Mouse (Mus musculus) G1E (cell line): ENCODE results near the gene Card19.

Source experiments
- CTCF ChIP-seq: IDR thresholded peaks from 2 replicates; pipeline ENCODE4 v1.5.1; 2012; ENCODE audit warnings: low read depth, low read length, inconsistent platforms, mixed read lengths
- GATA1 ChIP-seq: IDR thresholded peaks from 2 replicates; pipeline ENCODE4 v1.6.1; 2012; ENCODE audit warnings: borderline replicate concordance, low read length, inconsistent platforms, mixed read lengths
- GATA2 ChIP-seq: IDR thresholded peaks from 2 replicates; pipeline ENCODE4 v1.6.1; 2012; ENCODE audit warnings: low read depth, low read length, inconsistent platforms, borderline replicate concordance
- POLR2AphosphoS5 ChIP-seq: IDR thresholded peaks from 2 replicates; pipeline ENCODE4 v1.6.1; 2012; ENCODE audit warnings: low read depth, low read length, inconsistent platforms; ENCODE audit not compliant: insufficient replicate concordance
- TAL1 ChIP-seq: conservative IDR thresholded peaks from 2 replicates; pipeline ENCODE4 v1.6.1; 2012; ENCODE audit warnings: low read depth, low read length, inconsistent platforms, mixed read lengths

- TF ChIP-seq CTCF (no peak), GATA2 (no peak), GATA1 (no peak), TAL1 (no peak), POLR2AphosphoS5 (no peak)
Measured at GRCm38 (mm10) chr13:49190876-49191672, 24.8 kb downstream of the Card19 start.
